Mouse (Mus musculus): ENCODE results near the gene Sgpp1.

GRCm38 (mm10) chr12:75772424-75773034 is 37.0 kb upstream of the Sgpp1 start:
- TF ChIP-seq CHD2 (IDR thresholded peaks at IDR 0.05; ENCODE audit: low read depth, low read length) (no peak), HCFC1 (IDR thresholded peaks at IDR 0.05; ENCODE audit: borderline replicate concordance, insufficient read depth, low read length) (no peak)

All from ES-E14 (cell line).